Mouse (Mus musculus) liver, adult 2 months (tissue): Measurements from ENCODE around the gene Larp1b.

Source experiments
- CTCF ChIP-seq: fragments of 200-500 bp; IDR thresholded peaks from 2 replicates; pipeline ENCODE4 v1.5.1; 2011; ENCODE audit warnings: low read depth, low read length, control low read depth
- POLR2A ChIP-seq: fragments of 200-500 bp; IDR thresholded peaks from 2 replicates; pipeline ENCODE4 v1.6.1; 2011; ENCODE audit warnings: low read length, control low read depth; ENCODE audit not compliant: insufficient read depth; ENCODE audit errors: extremely low read depth

GRCm38 (mm10) chr3:41081474-41082301 lies 132.1 kb downstream of the Larp1b start:
- TF ChIP-seq POLR2A (no peak), CTCF (no peak)
